Mouse (Mus musculus) right cerebral cortex, postnatal 10 days (tissue): ENCODE data around the gene Ttc25.
"Not testable (repeated sequence)": the region's sequence is repeated elsewhere in the genome, so short reads cannot be mapped to it uniquely, and the experiment has no call there.

Experiments used
- DNase-seq, 2 experiments: peaks; one replicate each; pipeline ENCODE4 v3.0.0; 2021; ENCODE audit warnings: low spot score in 2 of 2

Ttc25 gene

GRCm38 (mm10) chr11:100603813-100604212 lies 58.4 kb downstream of the Ttc25 start:
- no peak for DNase-seq

DNA sequence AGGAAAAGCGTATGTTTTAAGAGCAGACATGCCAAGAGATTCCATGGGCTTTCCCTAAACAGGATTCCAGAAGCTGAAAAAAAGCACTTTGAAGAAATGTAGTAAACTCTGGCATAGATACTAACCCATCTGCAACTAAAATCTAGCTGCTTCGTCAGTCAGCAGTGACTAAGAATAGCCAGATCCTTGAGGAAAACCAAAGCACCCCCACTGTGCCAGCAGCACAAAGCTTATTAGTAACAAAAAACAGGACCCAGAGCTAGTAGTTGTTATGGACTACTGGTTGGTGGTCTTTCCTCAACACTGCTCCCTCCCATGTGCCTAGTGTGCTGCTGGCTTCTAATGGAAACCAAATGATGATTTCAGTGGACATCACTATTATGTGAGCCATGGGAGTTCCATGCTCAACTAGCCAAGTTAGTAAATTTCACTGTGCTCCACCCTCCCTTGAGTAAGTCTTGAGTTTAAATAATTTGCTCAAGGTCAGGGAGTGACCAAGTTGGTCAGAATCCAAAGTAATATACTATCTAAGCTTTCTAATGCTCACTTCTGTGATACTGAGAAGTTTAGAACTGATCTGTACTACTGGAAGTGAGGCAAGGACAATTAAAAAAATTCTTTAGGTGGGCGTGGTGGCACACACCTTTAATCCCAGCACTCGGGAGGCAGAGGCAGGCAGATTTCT lies 59.1 kb downstream of the Ttc25 start:
- DNase-seq, result no peak

GRCm38 (mm10) chr11:100605451-100605850 lies 60.0 kb downstream of the Ttc25 start:
- DNase-seq, result no peak

DNA sequence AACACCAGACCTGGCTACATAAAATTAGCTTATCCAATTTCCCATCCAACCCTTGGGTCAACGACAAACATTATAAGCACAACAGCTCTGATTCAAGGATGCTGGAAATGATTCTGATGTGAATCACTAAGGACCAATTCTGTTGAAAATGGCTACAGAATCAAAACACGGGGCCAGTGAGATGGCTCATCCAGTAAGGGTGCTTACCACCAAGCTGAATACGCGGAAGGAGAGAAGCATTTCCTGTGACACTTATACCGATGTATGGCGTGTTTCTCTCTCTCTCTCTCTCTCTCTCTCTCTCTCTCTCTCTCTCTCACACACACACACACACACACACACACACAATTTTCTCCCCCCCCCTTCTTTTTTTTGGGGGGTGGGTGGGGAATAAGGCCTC lies 61.7 kb downstream of the Ttc25 start:
- DNase-seq, result no peak

DNA sequence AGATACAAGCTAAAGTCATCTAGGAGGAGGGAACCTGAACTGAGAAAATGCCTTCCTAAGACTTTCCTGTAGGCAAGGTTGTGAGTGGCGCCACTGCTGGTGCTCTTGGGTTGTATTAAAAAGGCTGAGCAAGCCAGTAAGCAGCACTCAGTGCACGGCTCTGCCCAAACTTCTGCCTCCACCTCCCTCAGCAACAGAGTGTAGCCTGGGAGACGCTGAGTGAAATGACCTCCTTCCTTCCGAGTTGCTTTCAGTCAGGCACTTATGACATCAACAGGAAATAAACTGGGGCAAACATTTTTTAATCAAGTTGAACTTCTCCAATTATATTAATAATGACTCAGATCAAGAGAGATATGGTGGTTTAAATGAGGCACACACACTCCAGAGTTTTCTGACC lies 63.4 kb downstream of the Ttc25 start:
- no peak for DNase-seq

DNA sequence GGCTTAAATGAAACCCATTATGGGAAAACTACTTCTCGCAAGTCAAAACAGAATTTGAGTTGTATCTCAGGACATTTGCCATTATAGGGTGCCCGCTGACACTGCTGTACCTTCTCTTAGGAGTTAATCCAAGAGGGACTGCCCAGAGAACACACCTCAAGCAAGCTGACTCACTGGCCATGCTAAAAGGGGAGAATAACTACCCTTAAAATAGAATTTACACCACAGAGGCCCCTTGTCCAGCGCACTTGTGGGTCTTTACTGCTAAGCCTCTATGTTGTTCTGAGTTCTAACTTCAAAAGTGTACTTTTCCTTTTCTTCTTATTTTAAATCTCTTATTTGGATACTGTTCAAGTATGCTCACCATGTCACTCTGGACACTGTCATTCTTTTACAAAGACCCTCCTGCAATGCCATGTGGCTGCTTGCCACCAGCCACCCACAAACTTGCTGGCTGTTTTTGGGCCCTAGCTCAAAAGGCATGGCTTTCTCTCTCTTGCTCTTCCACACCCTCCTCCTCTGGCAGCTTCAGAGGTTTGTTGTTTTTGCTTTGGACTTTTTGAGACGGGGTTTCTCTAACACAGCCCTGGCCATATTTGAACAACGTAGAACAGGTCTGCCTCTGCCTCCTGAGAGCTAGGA lies 64.1 kb downstream of the Ttc25 start:
- DNase-seq, result no peak

GRCm38 (mm10) chr11:100609997-100610680 lies 64.7 kb downstream of the Ttc25 start:
- no peak for DNase-seq

DNA sequence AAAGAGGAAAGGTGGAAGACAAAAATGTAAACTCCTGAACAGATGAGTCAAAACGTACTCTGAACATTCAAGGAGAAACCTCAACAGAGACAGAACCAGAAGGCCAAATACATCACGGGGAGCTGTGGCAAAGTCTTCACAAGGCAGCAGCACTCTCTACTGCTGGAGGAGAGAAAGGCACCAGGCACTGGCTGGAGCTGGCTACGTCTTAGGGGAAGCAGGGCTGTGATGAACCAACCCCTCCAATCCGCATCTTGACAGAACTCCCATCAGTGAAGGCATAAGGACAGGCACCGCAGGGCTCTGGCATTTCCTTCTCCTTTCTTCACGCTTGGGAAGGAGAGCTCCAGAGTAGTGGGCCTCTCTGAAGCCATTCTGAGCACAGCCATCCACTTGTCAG lies 66.2 kb downstream of the Ttc25 start:
- no peak for DNase-seq

DNA sequence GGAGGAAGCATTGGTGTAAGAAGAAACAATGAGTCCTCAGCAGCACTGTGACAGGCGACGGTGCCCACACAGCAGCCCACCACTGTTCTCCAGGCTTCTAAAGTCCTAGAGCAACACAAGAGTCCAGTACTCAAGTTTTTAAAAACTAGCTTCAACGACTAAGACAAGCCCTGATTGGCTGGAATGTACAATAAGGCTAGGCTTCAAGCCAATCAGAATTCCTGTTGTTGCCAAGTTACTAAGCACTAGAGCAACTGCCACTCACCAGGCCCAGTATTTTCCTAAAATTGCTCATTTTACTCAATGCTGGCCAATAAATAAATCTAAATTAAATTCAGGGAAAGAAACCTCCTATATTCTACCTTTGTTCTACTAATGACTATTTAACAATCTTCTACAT lies 67.8 kb downstream of the Ttc25 start:
- no peak for DNase-seq

DNA sequence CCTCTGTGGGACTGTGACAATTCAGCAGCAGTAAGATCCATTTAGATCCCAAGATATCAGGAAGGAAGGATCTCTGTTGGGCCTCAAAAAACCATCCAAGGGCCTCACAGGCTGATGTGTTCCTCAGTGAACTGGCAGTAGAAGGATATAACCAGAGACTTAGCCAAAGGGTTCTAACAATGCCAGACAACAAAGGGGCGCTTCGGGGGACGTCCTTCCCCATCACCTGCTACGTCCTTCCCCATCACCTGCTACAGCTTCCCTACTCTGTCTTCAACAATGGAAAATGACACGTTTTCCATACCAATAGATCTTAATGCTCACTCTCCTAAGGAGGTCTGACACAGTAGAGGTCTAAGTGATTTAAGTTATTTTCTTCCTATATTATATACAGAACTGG lies 70.9 kb downstream of the Ttc25 start:
- DNase-seq, result no peak

GRCm38 (mm10) chr11:100616836-100617235 lies 71.4 kb downstream of the Ttc25 start:
- not testable (repeated sequence) for DNase-seq

GRCm38 (mm10) chr11:100617480-100617879 lies 72.1 kb downstream of the Ttc25 start:
- DNase-seq, result no peak

- DNase-seq, result peak; percentile 81 to 85
Observed at GRCm38 (mm10) chr11:100618761-100619484, 73.5 kb downstream of the Ttc25 start, which contains the start of gene Nkiras2. TSS of gene Nkiras2 (plus strand) at chr11:100619244.

DNA sequence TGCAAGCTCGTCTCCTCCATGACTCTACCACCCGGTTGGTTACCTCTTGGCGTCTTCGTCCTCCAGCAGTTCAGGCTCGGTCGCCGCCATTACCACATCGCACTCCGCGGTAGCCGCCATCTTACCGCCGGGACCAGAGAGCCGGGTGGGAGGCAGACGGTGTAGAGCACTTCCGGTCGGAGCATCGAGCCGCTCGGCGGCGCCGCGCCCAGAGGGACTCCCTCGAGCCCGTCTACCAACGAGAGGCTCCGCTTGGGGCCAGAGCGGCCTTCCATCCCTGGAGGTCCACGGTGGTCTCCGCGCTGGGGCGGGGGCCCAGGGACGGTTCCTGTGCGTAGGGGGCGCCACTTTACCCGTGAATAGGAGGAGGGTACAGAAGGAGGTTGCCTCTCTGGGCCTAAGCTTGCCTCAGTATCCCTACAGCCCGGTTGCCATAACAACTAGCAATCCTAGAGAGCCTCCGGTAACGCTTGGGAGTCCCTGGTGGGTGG lies 74.1 kb downstream of the Ttc25 start:
- DNase-seq, result peak; percentile 98 to 99

- DNase-seq, result no peak
Observed at GRCm38 (mm10) chr11:100619982-100620381, 74.6 kb downstream of the Ttc25 start, which contains the start of gene Dnajc7. TSS of gene Dnajc7 (minus strand) at chr11:100620168.
